Mouse (Mus musculus) limb, embryonic 11.5 days (tissue): ENCODE measurements around the gene Sema6b. TPM values are rescaled to one million over a fixed set of nuclear protein-coding genes. Genes with fewer than 3 reads are reported as not detected.
A peak's percentile ranks its signal among the peaks of the same experiment; 100 is the strongest.

Experiments used
- ATAC-seq: fragments of 200-750 bp; cut with Nextera tagmentation; 2 replicates; pipeline ENCODE4 v1.8.0; 2017; ENCODE audit warnings: low read depth; ENCODE audit not compliant: insufficient number of reproducible peaks, low FRiP score, low TSS enrichment
- DNase-seq: peaks from one replicate; pipeline ENCODE4 v3.0.0-alpha.2; 2015; ENCODE audit warnings: low spot score
- H3K27ac ChIP-seq: fragments of 300-500 bp; sonication (generic); replicated peaks from 2 replicates; pipeline ENCODE4 v1.5.1; 2014; ENCODE audit warnings: low read depth, mild to moderate bottlenecking, low read length
- H3K27me3 ChIP-seq: fragments of 300-500 bp; sonication (generic); 2 replicates; pipeline ENCODE4 v1.6.1; 2014; ENCODE audit warnings: mild to moderate bottlenecking, low read length, mixed read lengths; ENCODE audit not compliant: control insufficient read depth, insufficient read depth
- H3K36me3 ChIP-seq: fragments of 300-500 bp; sonication (generic); 2 replicates; pipeline ENCODE4 v1.6.1; 2014; ENCODE audit warnings: mild to moderate bottlenecking, low read length, moderate library complexity, mixed read lengths; ENCODE audit not compliant: control insufficient read depth, insufficient read depth
- H3K4me1 ChIP-seq: fragments of 300-500 bp; sonication (generic); 2 replicates; pipeline ENCODE4 v1.6.1; 2014; ENCODE audit warnings: low read length, mixed read lengths; ENCODE audit not compliant: control insufficient read depth, insufficient read depth
- H3K4me2 ChIP-seq: fragments of 300-500 bp; sonication (generic); 2 replicates; pipeline ENCODE4 v1.6.1; 2014; ENCODE audit warnings: low read depth, mild to moderate bottlenecking, moderate library complexity; ENCODE audit not compliant: severe bottlenecking
- H3K4me3 ChIP-seq: fragments of 300-500 bp; sonication (generic); 2 replicates; pipeline ENCODE4 v1.5.1; 2014; ENCODE audit warnings: low read depth, low read length
- H3K9ac ChIP-seq: fragments of 300-500 bp; sonication (generic); 2 replicates; pipeline ENCODE4 v1.6.1; 2014; ENCODE audit warnings: mild to moderate bottlenecking, low read length
- H3K9me3 ChIP-seq: fragments of 300-500 bp; sonication (generic); 2 replicates; pipeline ENCODE4 v1.6.1; 2016; ENCODE audit warnings: low read length; ENCODE audit not compliant: control insufficient read depth
- WGBS: fragments of 180-500 bp; shearing (Covaris S2); extraction: QIAGEN DNeasy Blood & Tissue Kit; methylation state at CpG from one replicate; pipeline ENCODE4 v1.1.7; 2014; 5-methylcytosine and 5-hydroxymethylcytosine counted together
- polyA plus RNA-seq: library from polyadenylated mRNA; unstranded; fragments of >200 nt; fragmentation: Nextera tagmentation; extraction: Ambion mirVana; gene quantifications from 2 replicates; pipeline ENCODE4 v1.2.1, GENCODE M21; 2014

The Sema6b gene
- polyA plus RNA-seq: 0.60 and 0.88 TPM in 2 replicates

DNA sequence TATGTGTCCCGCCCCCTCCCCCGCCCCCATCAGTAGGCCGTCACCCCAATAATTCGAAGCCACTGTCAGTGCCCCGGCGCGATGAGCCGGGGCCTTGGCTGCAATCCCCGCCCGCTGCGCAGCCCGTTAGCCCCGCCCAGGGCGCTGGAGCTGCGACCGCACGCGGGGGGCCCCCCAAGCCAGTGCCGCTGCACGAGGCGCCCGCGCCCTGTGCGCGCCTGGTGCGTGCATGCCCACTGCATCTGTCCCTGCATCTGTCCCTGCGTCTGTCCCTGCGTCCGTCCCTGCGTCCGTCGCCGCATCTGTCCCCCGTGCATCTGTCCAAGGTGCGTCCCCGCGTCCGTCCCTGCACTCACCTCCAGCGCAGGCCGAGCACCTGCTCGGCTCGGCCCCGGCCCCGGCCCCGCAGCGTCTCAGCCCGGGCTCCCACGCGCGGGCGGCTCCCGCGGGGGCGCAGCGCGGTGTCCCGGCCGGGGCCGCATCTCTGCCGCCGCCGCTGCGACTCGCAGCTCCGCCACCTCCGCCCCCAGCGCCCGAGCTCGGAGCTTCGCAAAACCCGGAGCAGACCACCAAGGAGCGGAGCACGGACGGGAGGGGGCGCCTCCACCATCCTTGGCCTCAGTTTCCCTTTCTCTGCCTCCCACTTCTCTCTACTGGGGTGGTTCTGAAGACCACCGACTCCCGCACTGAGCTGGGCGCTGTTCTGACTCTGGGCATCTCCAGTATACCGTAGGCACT is at the start of gene Sema6b:
TSS of gene Sema6b (minus strand) at position 486 of the 738 bp plus-strand sequence.
- Histone ChIP-seq H3K4me1 (peaks cover 7% of the 10 kb centered on the region), H3K9ac (peak within 1 kb of the TSS; percentile 50), H3K9me3 (no peaks in the 10 kb centered on the region), H3K27me3 (peaks cover 55% of the 10 kb centered on the region), H3K36me3 (no peaks in the 10 kb centered on the region), H3K27ac (no peak within 1 kb of the TSS), H3K4me2 (peak within 1 kb of the TSS; percentile 99), H3K4me3 (peak within 1 kb of the TSS; percentile 63)
- WGBS: under 1% methylated on average over 76 of the region's 79 CpGs
- ATAC-seq (no peak), DNase-seq (peak; percentile 81)

- H3K36me3 ChIP-seq: peaks cover 6% of the 10 kb centered on the region; the same call in 1 of the 2 replicates
- H3K27ac ChIP-seq: peak overlapping the region; percentile 67; the same call in 1 of the 2 replicates
- H3K9me3 ChIP-seq: no peaks in the 10 kb centered on the region
- H3K4me1 ChIP-seq: peaks cover 9% of the 10 kb centered on the region
- no peak overlapping the region for H3K4me2 ChIP-seq
- H3K4me3 ChIP-seq: no peak overlapping the region
- no peak overlapping the region for H3K9ac ChIP-seq
- H3K27me3 ChIP-seq: no peaks in the 10 kb centered on the region
- peak; percentile 18; the same call in 1 of the 2 replicates for ATAC-seq
- 49% methylated on average over 11 of the region's 11 CpGs for WGBS
- DNase-seq: no peak
These were observed 45.4 kb upstream of the Sema6b start for GRCm38 (mm10) chr17:56185281-56186141.

- Histone ChIP-seq H3K9me3 (no peaks in the 10 kb centered on the region), H3K4me3 (peak within 1 kb of the TSS; percentile 85), H3K4me2 (peak within 1 kb of the TSS; percentile 78), H3K9ac (peak within 1 kb of the TSS; percentile 70), H3K4me1 (peaks cover 9% of the 10 kb centered on the region), H3K36me3 (peaks cover 11% of the 10 kb centered on the region; the same call in 1 of the 2 replicates), H3K27ac (no peak within 1 kb of the TSS), H3K27me3 (no peaks in the 10 kb centered on the region)
- peak; percentile 97 for DNase-seq
- under 1% methylated on average over 47 of the region's 47 CpGs for WGBS
- peak; percentile 85 for ATAC-seq
These were observed 43.5 kb upstream of the Sema6b start, which contains the start of gene Mydgf for GRCm38 (mm10) chr17:56183658-56184103. Mydgf (minus strand) TSS chr17:56183920.

DNA sequence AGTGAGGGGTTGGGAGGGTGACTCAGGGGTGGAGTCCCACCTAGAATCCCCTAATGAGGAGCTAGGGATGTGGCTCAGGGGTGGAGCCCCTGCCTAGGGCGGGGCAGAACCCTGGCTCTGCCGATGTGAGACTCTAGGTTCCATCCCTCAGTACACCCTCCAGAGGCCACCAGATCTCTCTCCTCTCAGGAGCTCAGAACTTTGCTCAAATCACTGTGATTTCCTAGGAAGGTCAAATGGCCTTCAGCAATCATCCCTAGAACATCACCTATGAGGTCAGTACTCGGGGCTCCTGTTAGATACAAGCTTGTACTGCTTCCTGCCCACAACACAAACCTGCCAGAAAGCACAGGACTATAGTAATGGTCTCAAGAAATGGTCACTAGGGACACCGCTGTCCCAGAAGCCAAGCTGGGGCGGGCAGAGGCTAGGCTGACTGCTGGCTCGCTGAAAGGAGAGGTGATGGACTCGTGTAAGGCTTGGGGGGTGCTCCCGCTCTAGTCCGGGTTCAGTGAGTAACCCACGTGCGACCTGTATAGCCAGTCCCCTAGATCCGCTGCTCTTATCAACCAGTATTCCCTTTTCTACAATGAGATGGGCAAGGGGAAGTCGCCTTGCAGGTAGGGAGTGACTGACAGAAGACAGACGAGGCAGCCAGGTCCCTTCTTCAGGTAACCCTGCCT is 43.0 kb upstream of the Sema6b start:
- no peak overlapping the region for H3K27ac ChIP-seq
- ATAC-seq (peak; percentile 20; the same call in 1 of the 2 replicates), DNase-seq (peak; percentile 32)
- H3K9me3 ChIP-seq: no peaks in the 10 kb centered on the region
- peak overlapping the region; percentile 78 for H3K4me2 ChIP-seq
- H3K4me3 ChIP-seq: peak overlapping the region; percentile 85
- H3K36me3 ChIP-seq: peaks cover 9% of the 10 kb centered on the region; the same call in 1 of the 2 replicates
- peak overlapping the region; percentile 70 for H3K9ac ChIP-seq
- peaks cover 9% of the 10 kb centered on the region for H3K4me1 ChIP-seq
- H3K27me3 ChIP-seq: no peaks in the 10 kb centered on the region
- WGBS: 3% methylated on average over 14 of the region's 14 CpGs

GRCm38 (mm10) chr17:56175416-56175815 is 35.3 kb upstream of the Sema6b start:
- no peak for DNase-seq

GRCm38 (mm10) chr17:56173401-56174046 is 33.4 kb upstream of the Sema6b start:
- DNase-seq: no peak
- H3K4me3 ChIP-seq: no peak overlapping the region
- H3K4me2 ChIP-seq: no peak overlapping the region
- H3K9me3 ChIP-seq: no peaks in the 10 kb centered on the region
- H3K36me3 ChIP-seq: peaks cover 16% of the 10 kb centered on the region
- H3K27ac ChIP-seq: no peak overlapping the region
- no peak for ATAC-seq
- H3K27me3 ChIP-seq: no peaks in the 10 kb centered on the region
- H3K9ac ChIP-seq: no peak overlapping the region
- WGBS: 54% methylated on average over 10 of the region's 10 CpGs
- no peaks in the 10 kb centered on the region for H3K4me1 ChIP-seq

More at GRCm38 (mm10) chr17:56175416-56175815, 35.3 kb upstream of the Sema6b start:
- Histone ChIP-seq H3K27ac (no peak overlapping the region), H3K9ac (no peak overlapping the region), H3K4me1 (no peaks in the 10 kb centered on the region), H3K4me2 (no peak overlapping the region), H3K9me3 (no peaks in the 10 kb centered on the region), H3K36me3 (peaks cover 22% of the 10 kb centered on the region), H3K4me3 (no peak overlapping the region), H3K27me3 (no peaks in the 10 kb centered on the region)
- no peak for ATAC-seq
- WGBS: 95% methylated on average over 3 of the region's 3 CpGs

DNA sequence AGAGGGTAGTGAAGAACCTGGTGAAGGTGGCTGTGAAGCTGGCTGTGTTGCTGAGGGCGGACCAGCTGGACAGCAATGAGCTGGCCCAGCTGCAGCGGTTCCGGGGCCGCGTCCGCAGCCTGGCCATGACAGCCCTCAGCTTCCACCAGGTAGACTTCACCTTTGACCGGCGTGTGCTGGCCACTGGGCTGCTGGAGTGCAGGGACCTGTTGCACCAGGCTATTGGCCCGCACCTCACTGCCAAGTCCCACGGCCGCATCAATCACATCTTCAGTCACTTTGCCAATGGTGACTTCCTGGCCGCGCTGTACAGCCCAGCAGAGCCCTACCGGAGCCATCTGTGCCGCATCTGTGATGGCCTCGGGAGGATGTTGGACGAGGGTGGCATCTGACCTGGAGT is 31.7 kb upstream of the Sema6b start:
- no peak for DNase-seq
- ATAC-seq: no peak
- no peak overlapping the region for H3K4me2 ChIP-seq
- H3K9me3 ChIP-seq: no peaks in the 10 kb centered on the region
- H3K27ac ChIP-seq: no peak overlapping the region
- no peak overlapping the region for H3K4me3 ChIP-seq
- H3K9ac ChIP-seq: no peak overlapping the region
- 89% methylated on average over 17 of the region's 17 CpGs for WGBS
- H3K36me3 ChIP-seq: peaks cover 6% of the 10 kb centered on the region; the same call in 1 of the 2 replicates
- no peaks in the 10 kb centered on the region for H3K27me3 ChIP-seq
- no peaks in the 10 kb centered on the region for H3K4me1 ChIP-seq
